Mouse (Mus musculus) hindbrain, embryonic 10.5 days (tissue): ENCODE data around the gene Gm28048. TPM values are rescaled to one million over a fixed set of nuclear protein-coding genes. Genes with fewer than 3 reads are reported as not detected.

Experiments
- DNase-seq: peaks from one replicate; pipeline ENCODE4 v3.0.0-alpha.2; 2017; ENCODE audit warnings: low spot score
- H3K27ac ChIP-seq: fragments of 300-500 bp; sonication (generic); 2 replicates; pipeline ENCODE4 v1.5.1; 2016; ENCODE audit warnings: mild to moderate bottlenecking, moderate library complexity
- H3K27me3 ChIP-seq: fragments of 300-500 bp; sonication (generic); 2 replicates; pipeline ENCODE4 v1.6.1; 2016; ENCODE audit warnings: mild to moderate bottlenecking; ENCODE audit not compliant: poor library complexity, insufficient read depth, severe bottlenecking
- H3K36me3 ChIP-seq: fragments of 300-500 bp; sonication (generic); 2 replicates; pipeline ENCODE4 v1.6.1; 2016; ENCODE audit warnings: mild to moderate bottlenecking, moderate library complexity
- H3K4me1 ChIP-seq: fragments of 300-500 bp; sonication (generic); replicated peaks from 2 replicates; pipeline ENCODE4 v1.6.1; 2016; ENCODE audit warnings: mild to moderate bottlenecking
- H3K4me3 ChIP-seq: fragments of 300-500 bp; sonication (generic); 2 replicates; pipeline ENCODE4 v1.5.1; 2016; ENCODE audit warnings: mild to moderate bottlenecking, moderate library complexity
- H3K9me3 ChIP-seq: fragments of 300-500 bp; sonication (generic); 2 replicates; pipeline ENCODE4 v1.6.1; 2016; ENCODE audit warnings: mild to moderate bottlenecking, moderate library complexity
- WGBS: fragments of 180-500 bp; shearing (Covaris S2); methylation state at CpG from one replicate; pipeline ENCODE4 v1.1.7; 2016; 5-methylcytosine and 5-hydroxymethylcytosine counted together
- polyA plus RNA-seq: library from polyadenylated mRNA; unstranded; fragments of >200 nt; fragmentation: Nextera tagmentation; extraction: Ambion mirVana; gene quantifications from 2 replicates; pipeline ENCODE4 v1.2.1, GENCODE M21; 2016

Gene Gm28048
- polyA plus RNA-seq, 1 experiment from 2014 or later = 3.3 TPM

GRCm38 (mm10) chr11:22846960-22847731 is 134.7 kb downstream of the Gm28048 start:
- Histone ChIP-seq H3K4me1 (0 out of 2 replicates have a peak, but pooled peaks cover 15% of the 10 kb centered on the region), H3K4me3 (no peak overlapping the region), H3K36me3 (no peaks in the 10 kb centered on the region), H3K27me3 (no peaks in the 10 kb centered on the region), H3K27ac (no peak overlapping the region), H3K9me3 (no peaks in the 10 kb centered on the region)
- 69% methylated on average over 8 of the region's 8 CpGs for WGBS
- no peak for DNase-seq

- no peaks in the 10 kb centered on the region for H3K27me3 ChIP-seq
- H3K4me3 ChIP-seq = no peak overlapping the region
- H3K4me1 ChIP-seq = 0 out of 2 replicates have a peak, but pooled peaks cover 15% of the 10 kb centered on the region
- no peak for DNase-seq
- H3K9me3 ChIP-seq = no peaks in the 10 kb centered on the region
- 69% methylated on average over 6 of the region's 6 CpGs for WGBS
- no peak overlapping the region for H3K27ac ChIP-seq
- H3K36me3 ChIP-seq = no peaks in the 10 kb centered on the region
Measured at GRCm38 (mm10) chr11:22846093-22846835, 135.6 kb downstream of the Gm28048 start.

GRCm38 (mm10) chr11:22844754-22845718 is 136.9 kb downstream of the Gm28048 start:
- Histone ChIP-seq H3K4me3 (no peak overlapping the region), H3K27me3 (no peaks in the 10 kb centered on the region), H3K4me1 (0 out of 2 replicates have a peak, but pooled peaks cover 15% of the 10 kb centered on the region), H3K27ac (no peak overlapping the region), H3K9me3 (no peaks in the 10 kb centered on the region), H3K36me3 (no peaks in the 10 kb centered on the region)
- no peak for DNase-seq
- WGBS = 80% methylated on average over 4 of the region's 4 CpGs

GRCm38 (mm10) chr11:22839456-22839855 is 142.4 kb downstream of the Gm28048 start:
- WGBS = 68% methylated on average over 3 of the region's 3 CpGs
- no peak overlapping the region for H3K27ac ChIP-seq
- no peak overlapping the region for H3K4me3 ChIP-seq
- no peaks in the 10 kb centered on the region for H3K9me3 ChIP-seq
- no peaks in the 10 kb centered on the region for H3K4me1 ChIP-seq
- H3K36me3 ChIP-seq = no peaks in the 10 kb centered on the region
- DNase-seq = no peak
- no peaks in the 10 kb centered on the region for H3K27me3 ChIP-seq

- no peak for DNase-seq
- no peaks in the 10 kb centered on the region for H3K9me3 ChIP-seq
- no peaks in the 10 kb centered on the region for H3K4me1 ChIP-seq
- no peak overlapping the region for H3K27ac ChIP-seq
- WGBS = 65% methylated on average over 1 of the region's 1 CpGs
- H3K4me3 ChIP-seq = no peak overlapping the region
- no peaks in the 10 kb centered on the region for H3K27me3 ChIP-seq
- H3K36me3 ChIP-seq = no peaks in the 10 kb centered on the region
Measured at GRCm38 (mm10) chr11:22838361-22838760, 143.5 kb downstream of the Gm28048 start.

- Histone ChIP-seq H3K9me3 (no peaks in the 10 kb centered on the region), H3K4me3 (no peak overlapping the region), H3K36me3 (no peaks in the 10 kb centered on the region), H3K27me3 (no peaks in the 10 kb centered on the region), H3K4me1 (no peaks in the 10 kb centered on the region), H3K27ac (no peak overlapping the region)
- no peak for DNase-seq
- 92% methylated on average over 10 of the region's 10 CpGs for WGBS
Measured at GRCm38 (mm10) chr11:22836269-22836668, 145.6 kb downstream of the Gm28048 start.

GRCm38 (mm10) chr11:22832600-22832999 is 149.3 kb downstream of the Gm28048 start:
- H3K36me3 ChIP-seq = no peaks in the 10 kb centered on the region
- H3K9me3 ChIP-seq = no peaks in the 10 kb centered on the region
- WGBS = 83% methylated on average over 4 of the region's 4 CpGs
- peaks cover 6% of the 10 kb centered on the region for H3K4me1 ChIP-seq
- DNase-seq = no peak
- no peak overlapping the region for H3K27ac ChIP-seq
- H3K4me3 ChIP-seq = no peak overlapping the region
- no peaks in the 10 kb centered on the region for H3K27me3 ChIP-seq

- H3K36me3 ChIP-seq = no peaks in the 10 kb centered on the region
- H3K4me3 ChIP-seq = no peak overlapping the region
- no peaks in the 10 kb centered on the region for H3K9me3 ChIP-seq
- H3K27ac ChIP-seq = no peak overlapping the region
- DNase-seq = no peak
- H3K4me1 ChIP-seq = peaks cover 6% of the 10 kb centered on the region
- no peaks in the 10 kb centered on the region for H3K27me3 ChIP-seq
- WGBS = 87% methylated on average over 11 of the region's 11 CpGs
Measured at GRCm38 (mm10) chr11:22831916-22832315, 150.0 kb downstream of the Gm28048 start.

- 0 out of 2 replicates have a peak overlapping the region, but pooled peaks have one; percentile 1 for H3K27ac ChIP-seq
- H3K9me3 ChIP-seq = no peaks in the 10 kb centered on the region
- H3K36me3 ChIP-seq = no peaks in the 10 kb centered on the region
- H3K4me3 ChIP-seq = no peak overlapping the region
- 72% methylated on average over 6 of the region's 6 CpGs for WGBS
- DNase-seq = no peak
- peaks cover 6% of the 10 kb centered on the region for H3K4me1 ChIP-seq
- no peaks in the 10 kb centered on the region for H3K27me3 ChIP-seq
Measured at GRCm38 (mm10) chr11:22830684-22831083, 151.2 kb downstream of the Gm28048 start.

- Histone ChIP-seq H3K4me1 (peaks cover 6% of the 10 kb centered on the region), H3K9me3 (no peaks in the 10 kb centered on the region), H3K27me3 (no peaks in the 10 kb centered on the region), H3K27ac (no peak overlapping the region), H3K36me3 (no peaks in the 10 kb centered on the region), H3K4me3 (no peak overlapping the region)
- WGBS = 49% methylated on average over 5 of the region's 5 CpGs
- no peak for DNase-seq
Measured at GRCm38 (mm10) chr11:22830179-22830611, 151.7 kb downstream of the Gm28048 start.

- H3K27me3 ChIP-seq = no peaks in the 10 kb centered on the region
- WGBS = 98% methylated on average over 15 of the region's 15 CpGs
- no peak overlapping the region for H3K4me3 ChIP-seq
- H3K9me3 ChIP-seq = no peaks in the 10 kb centered on the region
- DNase-seq = no peak
- no peaks in the 10 kb centered on the region for H3K36me3 ChIP-seq
- no peak overlapping the region for H3K27ac ChIP-seq
- H3K4me1 ChIP-seq = peaks cover 10% of the 10 kb centered on the region
Measured at GRCm38 (mm10) chr11:22828988-22829632, 152.8 kb downstream of the Gm28048 start.

- no peaks in the 10 kb centered on the region for H3K27me3 ChIP-seq
- 90% methylated on average over 4 of the region's 4 CpGs for WGBS
Measured at GRCm38 (mm10) chr11:22827514-22828080, 154.3 kb downstream of the Gm28048 start.

More at GRCm38 (mm10) chr11:22827514-22828080, 154.3 kb downstream of the Gm28048 start:
- Histone ChIP-seq H3K4me3 (no peak overlapping the region), H3K9me3 (no peaks in the 10 kb centered on the region), H3K4me1 (peaks cover 10% of the 10 kb centered on the region), H3K36me3 (no peaks in the 10 kb centered on the region), H3K27ac (no peak overlapping the region)
- no peak for DNase-seq
